Mouse (Mus musculus): ENCODE measurements around the gene Llgl2. TPM values are rescaled to one million over a fixed set of nuclear protein-coding genes. Genes with fewer than 3 reads are reported as not detected.

Llgl2 gene
- 35.4 TPM for polyA plus RNA-seq (2017; shearing (Covaris generic))

GRCm38 (mm10) chr11:115823774-115824740 is at the start of gene Llgl2:
Gene Llgl2 (plus strand): TSS chr11:115824049.

GRCm38 (mm10) chr11:115813507-115814296 is 10.1 kb upstream of the Llgl2 start, which contains the start of gene Caskin2:
Gene Caskin2 (minus strand): TSS chr11:115813639.

GRCm38 (mm10) chr11:115814605-115815450 is 9.0 kb upstream of the Llgl2 start, which contains the start of gene Tsen54:
Gene Tsen54 (plus strand): TSS chr11:115814724.

GRCm38 (mm10) chr11:115858354-115858753 is 34.5 kb downstream of the Llgl2 start, which contains the start of gene Myo15b:
Gene Myo15b (plus strand): TSS chr11:115858406.

GRCm38 (mm10) chr11:115899486-115900266 is 75.8 kb downstream of the Llgl2 start, which contains the start of gene Smim5:
Gene Smim5 (plus strand): TSS chr11:115899966.

Other genes starting within 250 kb of the Llgl2 start
- gene Mrps7, start 220.1 kb upstream of the Llgl2 start, polyA plus RNA-seq (2017; shearing (Covaris generic)), result 63.3 TPM
- gene Gga3, start 220.0 kb upstream of the Llgl2 start, polyA plus RNA-seq (2017; shearing (Covaris generic)), result 57.3 TPM
- 174 TPM for gene Mif4gd, start 211.1 kb upstream of the Llgl2 start, polyA plus RNA-seq (2017; shearing (Covaris generic))
- 63.2 TPM for gene Slc25a19, start 195.8 kb upstream of the Llgl2 start, polyA plus RNA-seq (2017; shearing (Covaris generic))
- gene Grb2, start 115.5 kb upstream of the Llgl2 start, polyA plus RNA-seq (2017; shearing (Covaris generic)), result 198 TPM
- gene Tmem94, start 58.6 kb upstream of the Llgl2 start, polyA plus RNA-seq (2017; shearing (Covaris generic)), result 26.2 TPM
- gene Caskin2, start 10.4 kb upstream of the Llgl2 start, polyA plus RNA-seq (2017; shearing (Covaris generic)), result 1.6 TPM
- gene Tsen54, start 9.3 kb upstream of the Llgl2 start, polyA plus RNA-seq (2017; shearing (Covaris generic)), result 38.2 TPM
- gene Myo15b, start 34.4 kb downstream of the Llgl2 start, polyA plus RNA-seq (2017; shearing (Covaris generic)), result 0.04 TPM
- 0.44 TPM for gene Smim5, start 75.9 kb downstream of the Llgl2 start, polyA plus RNA-seq (2017; shearing (Covaris generic))
- gene Smim6, start 88.0 kb downstream of the Llgl2 start, polyA plus RNA-seq (2017; shearing (Covaris generic)), result 1.0 TPM
- gene Sap30bp, start 109.2 kb downstream of the Llgl2 start, polyA plus RNA-seq (2017; shearing (Covaris generic)), result 39.1 TPM
- gene Recql5, start 109.4 kb downstream of the Llgl2 start, polyA plus RNA-seq (2017; shearing (Covaris generic)), result 21.0 TPM
- 0.06 TPM for gene Itgb4, start 150.7 kb downstream of the Llgl2 start, polyA plus RNA-seq (2017; shearing (Covaris generic))
- 42.0 TPM for gene Galk1, start 188.7 kb downstream of the Llgl2 start, polyA plus RNA-seq (2017; shearing (Covaris generic))
- 1,568 TPM for gene H3f3b, start 203.9 kb downstream of the Llgl2 start, polyA plus RNA-seq (2017; shearing (Covaris generic))
- gene Unk, start 206.3 kb downstream of the Llgl2 start, polyA plus RNA-seq (2017; shearing (Covaris generic)), result 43.3 TPM

Data from CD4-positive, CD25-positive, alpha-beta regulatory T cell (primary cell).